Mouse (Mus musculus) E14TG2a.4 (cell line): Measurements from ENCODE around the gene Snx11.
A peak's percentile ranks its signal among the peaks of the same experiment; 100 is the strongest.

Source experiments
- H3K27me3 ChIP-seq: 2 replicates; pipeline ENCODE4 v1.6.1; 2014; ENCODE audit warnings: low read length, control low read depth; ENCODE audit not compliant: insufficient read depth
- H3K36me3 ChIP-seq: 2 replicates; pipeline ENCODE4 v1.6.1; 2014; ENCODE audit warnings: low read length, control low read depth; ENCODE audit not compliant: insufficient read depth
- H3K4me1 ChIP-seq: replicated peaks from 2 replicates; pipeline ENCODE4 v1.6.1; 2014; ENCODE audit warnings: low read depth, low read length, control low read depth
- H3K4me3 ChIP-seq: replicated peaks from 2 replicates; pipeline ENCODE4 v1.5.1; 2014; ENCODE audit warnings: mild to moderate bottlenecking, low read length
- H3K9me3 ChIP-seq: 2 replicates; pipeline ENCODE4 v1.6.1; 2014; ENCODE audit warnings: low read length, control low read depth
- CTCF ChIP-seq: conservative IDR thresholded peaks from 2 replicates; pipeline ENCODE4 v1.5.1; 2014; ENCODE audit warnings: low read length
- NANOG ChIP-seq: IDR thresholded peaks from 2 replicates; pipeline ENCODE4 v1.6.1; 2014; ENCODE audit warnings: borderline replicate concordance, low read length, mixed read lengths
- POU5F1 ChIP-seq: IDR thresholded peaks from 2 replicates; pipeline ENCODE4 v1.6.1; 2014; ENCODE audit warnings: low read length, borderline replicate concordance

The Snx11 gene

DNA sequence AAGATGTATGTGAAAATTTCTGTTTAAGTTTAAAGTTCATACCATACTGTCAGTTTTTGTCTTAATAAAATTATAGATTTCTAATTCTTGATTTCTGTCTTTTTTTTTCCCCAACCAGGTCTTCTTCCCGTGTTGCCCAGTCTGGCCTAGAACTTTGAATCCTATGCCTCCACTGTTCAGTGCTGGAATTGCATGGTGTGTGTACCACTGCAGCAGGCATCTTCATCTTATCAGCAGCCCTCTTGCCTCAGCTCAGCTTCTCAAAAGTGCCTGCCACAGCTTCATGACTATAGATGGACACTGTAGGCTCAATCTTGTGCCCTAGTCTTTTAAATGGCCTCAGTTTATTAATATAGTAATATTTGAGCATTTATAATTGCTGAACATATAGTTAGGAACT lies 30.7 kb upstream of the Snx11 start:
- no peaks in the 10 kb centered on the region for H3K9me3 ChIP-seq
- peak; percentile 34 for TF ChIP-seq CTCF
- TF ChIP-seq POU5F1: no peak
- peaks cover 67% of the 10 kb centered on the region for H3K4me1 ChIP-seq
- H3K4me3 ChIP-seq: no peak overlapping the region
- H3K36me3 ChIP-seq: peaks cover 100% of the 10 kb centered on the region
- H3K27me3 ChIP-seq: no peaks in the 10 kb centered on the region

DNA sequence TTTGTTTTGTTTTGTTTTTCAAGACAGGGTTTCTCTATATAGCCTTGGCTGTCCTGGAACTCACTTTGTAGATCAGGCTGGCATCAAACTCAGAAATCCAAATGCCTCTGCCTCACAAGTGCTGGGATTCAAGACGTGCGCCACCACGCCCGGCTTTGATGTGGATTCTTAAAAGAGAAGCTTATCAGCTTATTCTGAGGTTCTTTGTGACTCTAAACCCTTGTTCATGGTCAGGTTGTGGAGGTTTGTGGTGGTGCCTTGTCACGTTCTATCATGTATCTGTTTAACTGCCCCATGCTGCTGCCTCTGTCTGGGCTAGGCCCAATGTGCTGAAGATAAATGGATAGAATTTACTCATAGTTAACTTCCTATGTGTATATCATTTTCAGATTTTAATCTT lies 28.2 kb upstream of the Snx11 start:
- Histone ChIP-seq H3K4me3 (no peak overlapping the region), H3K9me3 (no peaks in the 10 kb centered on the region), H3K4me1 (peaks cover 79% of the 10 kb centered on the region), H3K27me3 (no peaks in the 10 kb centered on the region), H3K36me3 (peaks cover 100% of the 10 kb centered on the region)
- TF ChIP-seq NANOG (no peak), CTCF (no peak), POU5F1 (no peak)

DNA sequence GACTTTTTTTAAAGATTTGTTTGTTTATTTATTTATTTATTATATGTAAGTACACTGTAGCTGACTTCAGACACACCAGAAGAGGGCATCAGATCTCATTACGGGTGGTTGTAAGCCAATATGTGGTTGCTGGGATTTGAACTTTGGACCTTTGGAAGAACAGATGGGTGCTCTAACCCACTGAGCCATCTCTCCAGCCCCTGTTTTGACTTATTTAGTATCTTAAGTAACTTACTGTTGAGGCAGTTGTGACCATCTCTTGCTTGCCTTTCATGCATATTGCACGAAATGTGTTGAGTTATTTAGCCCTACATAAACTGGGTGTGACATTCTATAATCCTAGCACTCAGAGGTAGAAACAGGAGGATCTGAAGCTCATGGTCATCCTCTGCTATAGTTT lies 22.2 kb upstream of the Snx11 start:
- Histone ChIP-seq H3K36me3 (peaks cover 88% of the 10 kb centered on the region), H3K4me3 (no peak overlapping the region), H3K9me3 (no peaks in the 10 kb centered on the region), H3K4me1 (peaks cover 88% of the 10 kb centered on the region), H3K27me3 (no peaks in the 10 kb centered on the region)
- TF ChIP-seq CTCF (no peak), NANOG (no peak), POU5F1 (no peak)

DNA sequence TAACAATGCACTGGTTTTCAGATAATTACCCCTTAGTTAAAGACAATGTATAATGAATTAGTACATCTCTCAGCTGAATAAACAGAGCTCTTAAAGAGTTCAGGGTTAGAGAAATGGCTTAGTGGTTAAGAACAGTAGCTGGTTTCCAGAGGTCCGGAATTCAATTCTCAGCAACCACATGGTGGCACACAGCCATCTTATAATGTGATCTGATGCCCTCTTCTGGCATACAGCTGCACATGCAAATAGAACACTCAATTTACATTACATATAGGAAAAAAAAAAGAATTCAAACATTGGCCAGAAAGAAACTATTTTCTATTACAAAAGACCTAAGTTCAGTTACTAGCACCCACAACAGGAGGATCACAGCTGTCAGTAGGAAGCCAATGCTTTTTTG lies 19.2 kb upstream of the Snx11 start:
- TF ChIP-seq POU5F1 (no peak), CTCF (0 out of 2 replicates have a peak, but pooled peaks have one; percentile 3), NANOG (no peak)
- peaks cover 86% of the 10 kb centered on the region for H3K36me3 ChIP-seq
- H3K9me3 ChIP-seq: no peaks in the 10 kb centered on the region
- H3K4me1 ChIP-seq: peaks cover 88% of the 10 kb centered on the region
- H3K27me3 ChIP-seq: no peaks in the 10 kb centered on the region
- H3K4me3 ChIP-seq: 0 out of 2 replicates have a peak overlapping the region, but pooled peaks have one; percentile 64

DNA sequence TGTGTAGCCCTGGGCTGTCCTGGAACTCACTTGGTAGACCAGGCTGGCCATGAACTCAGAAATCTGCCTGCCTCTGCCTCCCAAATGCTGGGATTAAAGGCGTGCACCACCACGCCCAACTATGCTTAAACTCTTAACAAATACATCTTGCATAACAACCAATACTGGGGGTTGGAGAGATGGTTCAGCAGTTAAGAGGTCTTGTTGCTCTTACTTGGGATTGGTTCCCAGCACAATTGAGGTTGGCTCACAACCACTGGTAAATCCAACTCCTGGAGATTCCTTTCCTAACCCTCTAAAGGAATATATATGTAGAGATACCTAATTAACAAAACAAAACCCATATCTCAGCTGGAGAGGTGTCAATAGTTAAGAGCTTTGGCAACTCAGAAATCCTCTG lies 18.7 kb upstream of the Snx11 start:
- H3K27me3 ChIP-seq: no peaks in the 10 kb centered on the region
- peak; percentile 55; the same call in 1 of the 2 replicates for TF ChIP-seq NANOG
- TF ChIP-seq POU5F1: no peak
- TF ChIP-seq CTCF: no peak

DNA sequence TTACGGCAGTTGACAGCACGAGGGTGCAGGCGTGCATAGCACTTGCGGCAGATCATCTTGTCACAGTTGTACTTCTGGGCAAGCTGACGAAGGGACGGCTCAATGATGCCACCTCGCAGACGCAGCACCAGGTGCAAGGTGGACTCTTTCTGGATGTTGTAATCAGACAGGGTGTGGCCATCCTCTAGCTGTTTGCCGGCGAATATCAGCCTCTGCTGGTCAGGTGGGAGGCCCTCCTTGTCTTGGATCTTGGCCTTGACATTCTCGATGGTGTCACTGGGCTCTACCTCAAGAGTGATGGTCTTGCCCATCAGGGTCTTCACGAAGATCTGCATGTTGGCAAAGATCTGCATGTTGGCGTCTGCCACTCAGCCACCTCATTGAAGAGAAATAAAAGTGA lies 18.1 kb upstream of the Snx11 start:
- Histone ChIP-seq H3K36me3 (peaks cover 82% of the 10 kb centered on the region), H3K4me1 (peaks cover 86% of the 10 kb centered on the region), H3K9me3 (no peaks in the 10 kb centered on the region), H3K4me3 (peak overlapping the region; percentile 64), H3K27me3 (no peaks in the 10 kb centered on the region)
- TF ChIP-seq CTCF: no peak
- TF ChIP-seq POU5F1: no peak
- TF ChIP-seq NANOG: no peak

More for the DNA sequence above, 18.7 kb upstream of the Snx11 start:
- peak overlapping the region; percentile 64; the same call in 1 of the 2 replicates for H3K4me3 ChIP-seq
- H3K4me1 ChIP-seq: peaks cover 90% of the 10 kb centered on the region
- H3K36me3 ChIP-seq: peaks cover 86% of the 10 kb centered on the region
- no peaks in the 10 kb centered on the region for H3K9me3 ChIP-seq

DNA sequence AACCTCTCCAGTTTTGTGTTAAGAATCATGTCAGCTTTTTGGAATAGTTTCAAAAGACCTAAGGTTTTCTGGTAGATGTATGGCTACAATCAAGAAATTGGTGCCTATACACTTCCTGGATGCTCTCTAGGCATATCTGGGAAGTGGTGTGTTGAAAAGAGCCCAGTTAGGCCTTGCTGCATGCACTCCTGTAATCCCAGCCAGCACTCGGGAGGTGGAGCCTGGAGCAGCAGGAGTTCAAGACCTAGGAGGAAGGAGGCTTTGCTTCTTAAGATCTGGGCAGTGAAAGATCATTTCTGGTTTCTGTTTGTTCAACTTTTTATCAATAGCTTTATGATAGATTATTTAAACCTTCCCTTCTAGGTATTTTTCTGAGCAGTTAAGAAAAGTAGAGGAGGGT lies 13.3 kb upstream of the Snx11 start:
- H3K9me3 ChIP-seq: no peaks in the 10 kb centered on the region
- H3K4me1 ChIP-seq: peaks cover 78% of the 10 kb centered on the region
- no peaks in the 10 kb centered on the region for H3K27me3 ChIP-seq
- peak overlapping the region; percentile 93 for H3K4me3 ChIP-seq
- no peak for TF ChIP-seq NANOG
- peaks cover 41% of the 10 kb centered on the region for H3K36me3 ChIP-seq

DNA sequence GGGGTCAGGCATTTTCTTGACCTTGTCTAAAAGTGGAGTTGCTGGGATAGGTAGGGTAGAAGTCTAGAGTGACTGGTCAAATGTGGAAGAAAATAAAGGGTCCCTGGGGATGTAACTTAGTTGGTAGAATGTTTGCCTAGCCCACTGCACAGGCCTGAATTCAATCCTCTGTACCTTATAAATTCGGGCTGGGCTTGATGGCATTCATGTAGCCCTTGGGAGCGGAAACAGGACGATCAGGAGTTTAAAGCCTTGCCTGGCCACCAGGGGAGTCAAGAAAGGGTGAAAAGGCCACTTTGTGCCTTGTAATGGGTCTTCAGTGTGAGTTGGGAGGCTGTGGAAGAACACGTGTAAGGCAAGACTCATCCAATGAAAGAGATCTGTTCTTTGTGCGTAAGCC lies 12.6 kb upstream of the Snx11 start:
- Histone ChIP-seq H3K27me3 (no peaks in the 10 kb centered on the region), H3K4me1 (peaks cover 78% of the 10 kb centered on the region), H3K9me3 (no peaks in the 10 kb centered on the region), H3K4me3 (peak overlapping the region; percentile 93), H3K36me3 (peaks cover 35% of the 10 kb centered on the region)
- TF ChIP-seq CTCF: no peak; the same call in 1 of the 2 replicates
- peak; percentile 64; the same call in 1 of the 2 replicates for TF ChIP-seq NANOG

DNA sequence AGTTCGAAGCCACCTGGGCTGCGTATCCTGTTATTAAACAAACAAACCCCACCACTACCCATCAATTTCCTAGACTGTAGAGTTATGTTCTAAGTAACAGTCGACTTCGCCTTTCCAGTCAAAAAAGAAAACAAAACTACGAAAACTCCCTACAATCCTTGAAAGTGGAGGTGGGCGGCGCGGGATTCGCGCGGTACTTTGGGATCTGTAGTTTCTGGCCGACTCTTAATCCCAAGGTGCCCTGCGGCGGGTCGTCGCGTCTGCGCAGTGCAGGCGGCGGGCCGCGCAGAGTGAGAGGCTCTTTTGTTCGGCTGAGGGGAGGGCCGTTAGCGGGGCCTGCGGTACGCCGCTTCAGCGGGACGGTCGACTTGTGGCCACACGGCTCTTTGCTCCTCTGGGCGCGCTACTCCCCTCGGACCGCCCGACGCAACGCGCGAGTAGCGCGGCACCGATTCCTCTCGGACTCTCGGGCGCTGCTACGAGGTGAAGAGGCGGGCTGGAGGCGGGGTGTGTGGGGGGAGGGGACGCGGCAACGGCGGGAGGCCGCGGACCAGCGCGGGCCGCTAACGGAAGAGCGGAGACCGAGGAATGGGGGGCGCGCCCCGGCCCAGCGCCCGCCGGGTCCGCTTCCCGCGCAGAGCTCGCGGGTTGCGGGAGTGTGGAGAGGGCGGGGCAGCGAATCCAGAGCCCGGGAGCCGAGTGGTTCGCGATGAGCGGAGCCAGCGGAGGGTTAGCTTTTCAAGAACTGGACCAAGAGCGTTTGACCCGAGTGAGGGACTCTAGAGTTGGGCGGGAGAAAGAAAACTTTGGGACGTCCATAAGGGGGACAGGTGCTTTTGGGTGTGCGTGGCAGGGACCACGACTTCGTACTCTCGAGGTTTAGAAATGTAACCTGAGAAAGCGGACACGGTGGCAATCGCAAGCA lies 11.8 kb upstream of the Snx11 start, which contains the start of gene Cbx1:
Gene Cbx1, plus strand, starts transcription at position 257 of the 925 bp plus-strand sequence.
- Histone ChIP-seq H3K9me3 (no peaks in the 10 kb centered on the region), H3K4me1 (peaks cover 78% of the 10 kb centered on the region), H3K27me3 (no peaks in the 10 kb centered on the region), H3K4me3 (peak within 1 kb of the TSS; percentile 93), H3K36me3 (peaks cover 32% of the 10 kb centered on the region)
- TF ChIP-seq CTCF: no peak
